Mouse (Mus musculus) ES-Bruce4 (cell line): ENCODE results near the gene Kng1. TPM values are rescaled to one million over a fixed set of nuclear protein-coding genes. Genes with fewer than 3 reads are reported as not detected.

Source experiments
- H3K27ac ChIP-seq: 2 replicates; pipeline ENCODE4 v1.5.1; 2012; ENCODE audit warnings: low read length, inconsistent platforms; ENCODE audit not compliant: insufficient read depth
- H3K27me3 ChIP-seq: 2 replicates; pipeline ENCODE4 v1.6.1; 2012; ENCODE audit warnings: mild to moderate bottlenecking, low read length, inconsistent platforms; ENCODE audit not compliant: control insufficient read depth, poor library complexity, insufficient read depth, severe bottlenecking
- H3K36me3 ChIP-seq: 2 replicates; pipeline ENCODE4 v1.6.1; 2012; ENCODE audit warnings: inconsistent platforms, mild to moderate bottlenecking, low read length, moderate library complexity; ENCODE audit not compliant: control insufficient read depth, poor library complexity, insufficient read depth, severe bottlenecking
- H3K4me1 ChIP-seq: one replicate; pipeline ENCODE4 v1.8.1; 2011; ENCODE audit warnings: low read length; ENCODE audit not compliant: control insufficient read depth, insufficient read depth
- H3K4me3 ChIP-seq: 2 replicates; pipeline ENCODE4 v1.5.1; 2011; ENCODE audit warnings: low read depth, mild to moderate bottlenecking, low read length
- H3K9ac ChIP-seq: 2 replicates; pipeline ENCODE4 v1.6.1; 2012; ENCODE audit warnings: low read depth, mild to moderate bottlenecking, inconsistent platforms; ENCODE audit not compliant: poor library complexity, severe bottlenecking
- H3K9me3 ChIP-seq: replicated peaks from 2 replicates; pipeline ENCODE4 v1.6.1; 2012; ENCODE audit warnings: mild to moderate bottlenecking, low read length, inconsistent platforms; ENCODE audit not compliant: control insufficient read depth, poor library complexity, insufficient read depth, severe bottlenecking
- CTCF ChIP-seq: IDR thresholded peaks from one replicate; pipeline ENCODE4 v1.8.1; 2011; ENCODE audit warnings: low read depth, low read length
- EP300 ChIP-seq: IDR thresholded peaks from 2 replicates; pipeline ENCODE4 v1.6.1; 2011; ENCODE audit warnings: low read depth, low read length; ENCODE audit not compliant: insufficient read depth
- POLR2A ChIP-seq: IDR thresholded peaks from one replicate; pipeline ENCODE4 v1.8.1; 2011; ENCODE audit warnings: low read length; ENCODE audit not compliant: insufficient read depth
- polyA plus RNA-seq: library from polyadenylated mRNA; stranded (reverse); fragments of >200 nt; gene quantifications from 2 replicates; pipeline ENCODE4 v1.2.4, GENCODE M21; 2011; ENCODE audit warnings: low read depth; ENCODE audit not compliant: missing spikeins, insufficient read depth, insufficient read length

Gene Kng1
- polyA plus RNA-seq, 1 experiment: 1.1 TPM

DNA sequence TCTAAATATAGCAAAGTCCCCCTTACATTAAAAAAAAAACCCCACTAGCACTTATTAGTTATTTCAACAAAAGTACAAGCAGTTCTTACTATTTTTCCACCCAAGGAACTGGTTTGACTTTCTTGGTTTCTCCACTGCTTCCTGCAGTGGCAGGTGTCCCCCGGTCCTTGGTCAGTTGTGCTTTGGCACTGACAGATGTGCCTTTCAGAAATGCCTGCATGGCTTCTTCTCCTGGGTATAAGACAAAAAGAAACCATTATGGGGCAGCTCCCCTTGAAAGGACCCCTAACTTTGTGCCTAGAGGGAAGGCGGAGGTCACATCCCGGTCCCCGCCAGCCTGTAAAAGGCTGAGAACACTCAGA is 69.6 kb downstream of the Kng1 start:
- H3K4me1 ChIP-seq: no peaks in the 10 kb centered on the region
- no peak for TF ChIP-seq CTCF
- TF ChIP-seq POLR2A: no peak
- no peak for TF ChIP-seq EP300

DNA sequence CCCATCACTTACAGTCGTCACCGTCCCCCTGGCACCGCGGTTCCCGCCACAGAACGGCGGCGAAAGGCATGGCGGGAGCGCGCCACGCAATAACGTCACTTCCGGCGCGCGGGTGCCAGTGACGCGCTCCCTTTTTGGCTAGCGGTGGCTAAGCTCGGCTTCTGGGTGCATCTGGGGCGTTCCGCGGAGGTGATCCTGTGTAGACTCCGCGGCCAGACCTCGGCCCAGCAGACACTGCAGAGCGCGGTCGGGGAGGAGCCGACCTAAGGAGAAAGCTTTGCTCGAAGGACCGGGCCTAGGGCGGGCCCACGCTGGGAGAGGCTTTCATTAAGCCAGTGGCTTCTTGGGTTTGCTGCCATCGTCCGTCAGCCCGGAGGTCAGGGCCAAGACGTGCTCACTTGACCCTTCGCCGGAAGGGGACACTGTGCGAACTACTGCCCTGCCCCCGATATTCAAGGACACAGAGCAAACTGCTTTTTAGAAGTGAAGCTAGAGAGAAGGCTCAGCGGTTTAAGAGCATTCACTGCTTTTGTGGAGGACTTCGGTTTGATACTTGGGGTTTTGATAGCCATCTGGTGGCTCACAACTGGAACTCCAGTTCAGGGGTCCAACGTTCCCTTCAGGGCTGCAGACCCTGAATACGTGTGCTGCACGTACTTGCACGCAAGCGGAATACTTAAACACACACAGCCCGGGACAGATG is 70.2 kb downstream of the Kng1 start, which contains the start of gene Rfc4:
Rfc4 (minus strand) TSS at position 65 of the 703 bp plus-strand sequence.
- H3K27me3 ChIP-seq: no peaks in the 10 kb centered on the region
- peak within 1 kb of the TSS; percentile 92 for H3K4me3 ChIP-seq
- H3K27ac ChIP-seq: peak within 1 kb of the TSS; percentile 74
- peaks cover 15% of the 10 kb centered on the region for H3K36me3 ChIP-seq
- no peaks in the 10 kb centered on the region for H3K4me1 ChIP-seq
- H3K9ac ChIP-seq: peak within 1 kb of the TSS; percentile 79
- H3K9me3 ChIP-seq: no peaks in the 10 kb centered on the region
- no peak for TF ChIP-seq CTCF
- peak; percentile 79 for TF ChIP-seq POLR2A
- TF ChIP-seq EP300: no peak

More for the DNA sequence above, 69.6 kb downstream of the Kng1 start:
- peak overlapping the region; percentile 92 for H3K4me3 ChIP-seq
- no peaks in the 10 kb centered on the region for H3K27me3 ChIP-seq
- H3K27ac ChIP-seq: no peak overlapping the region
- H3K36me3 ChIP-seq: peaks cover 18% of the 10 kb centered on the region
- H3K9ac ChIP-seq: peak overlapping the region; percentile 79
- H3K9me3 ChIP-seq: no peaks in the 10 kb centered on the region

DNA sequence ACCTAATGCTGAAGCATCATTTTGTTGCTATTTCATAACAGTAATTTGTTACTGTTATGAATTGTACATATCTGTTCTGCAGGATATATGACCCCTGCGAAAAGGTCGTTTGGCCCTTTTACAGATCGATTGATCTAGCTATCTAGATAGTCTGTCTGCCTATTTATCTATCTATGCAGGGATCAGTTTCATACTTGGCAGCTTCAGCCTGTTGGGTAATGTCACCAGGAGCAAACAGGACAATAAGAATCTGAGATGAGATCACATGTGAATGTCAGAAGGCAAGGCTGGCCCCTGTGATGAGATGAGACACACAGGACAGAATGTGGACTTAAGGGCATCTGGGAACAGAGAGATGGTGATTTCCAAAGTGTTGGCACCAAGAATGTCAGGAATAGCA is 72.6 kb downstream of the Kng1 start:
- no peak overlapping the region for H3K9ac ChIP-seq
- peaks cover 5% of the 10 kb centered on the region; the same call in 1 of the 2 replicates for H3K36me3 ChIP-seq
- no peaks in the 10 kb centered on the region for H3K9me3 ChIP-seq
- no peak overlapping the region for H3K27ac ChIP-seq
- H3K4me1 ChIP-seq: no peaks in the 10 kb centered on the region
- TF ChIP-seq EP300 (no peak), CTCF (no peak), POLR2A (no peak)
- no peaks in the 10 kb centered on the region for H3K27me3 ChIP-seq
- H3K4me3 ChIP-seq: no peak overlapping the region

Other genes with a start within 250 kb of the Kng1 start
- not detected in 2 replicates for gene Crygs, start 246.3 kb upstream of the Kng1 start, polyA plus RNA-seq
- 20.5 and 22.0 TPM in 2 replicates for gene Tbccd1, start 200.2 kb upstream of the Kng1 start, polyA plus RNA-seq
- gene Dnajb11, start 200.0 kb upstream of the Kng1 start, polyA plus RNA-seq: 56.5 and 59.1 TPM in 2 replicates
- gene Ahsg, start 166.6 kb upstream of the Kng1 start, polyA plus RNA-seq: 0.81 TPM in 1 of 2 replicates, not detected in the other
- 2.2 TPM in 2 replicates for gene Fetub, start 139.5 kb upstream of the Kng1 start, polyA plus RNA-seq
- gene Hrg, start 106.8 kb upstream of the Kng1 start, polyA plus RNA-seq: not detected in 2 replicates
- gene Kng2, start 28.4 kb upstream of the Kng1 start, polyA plus RNA-seq: 1.2 TPM in 1 of 2 replicates, not detected in the other
- gene Eif4a2, start 49.6 kb downstream of the Kng1 start, polyA plus RNA-seq: 967 and 1,069 TPM in 2 replicates
- 71.2 and 73.8 TPM in 2 replicates for gene Rfc4, start 69.9 kb downstream of the Kng1 start, polyA plus RNA-seq
- not detected in 2 replicates for gene Adipoq, start 88.7 kb downstream of the Kng1 start, polyA plus RNA-seq
- 13.9 and 14.0 TPM in 2 replicates for gene St6gal1, start 166.9 kb downstream of the Kng1 start, polyA plus RNA-seq